Mouse (Mus musculus) neural tube, embryonic 11.5 days (tissue): ENCODE measurements at regions not wholly inside any gene's neighbourhood (a gene's known extent, or its start where the extent isn't known, plus 50 kb on each side); places are given as distances from the start of the nearest gene placed in this dataset.

Experiments used
- ATAC-seq: fragments of 200-750 bp; cut with Nextera tagmentation; 2 replicates; pipeline ENCODE4 v1.8.0; 2017; ENCODE audit warnings: moderate number of reproducible peaks, mild to moderate bottlenecking, moderate TSS enrichment, moderate library complexity; ENCODE audit not compliant: insufficient read depth, low FRiP score, low TSS enrichment
- DNase-seq: peaks from one replicate; pipeline ENCODE4 v3.0.0-alpha.2; 2015; ENCODE audit warnings: low spot score
- H3K27ac ChIP-seq: fragments of 300-500 bp; sonication (generic); 2 replicates; pipeline ENCODE4 v1.5.1; 2014; ENCODE audit warnings: low read depth, mild to moderate bottlenecking, low read length
- H3K27me3 ChIP-seq: fragments of 300-500 bp; sonication (generic); 2 replicates; pipeline ENCODE4 v1.6.1; 2014; ENCODE audit warnings: mild to moderate bottlenecking, low read length, mixed read lengths; ENCODE audit not compliant: control insufficient read depth, insufficient read depth
- H3K36me3 ChIP-seq: fragments of 300-500 bp; sonication (generic); 2 replicates; pipeline ENCODE4 v1.6.1; 2014; ENCODE audit warnings: mild to moderate bottlenecking, low read length, moderate library complexity, mixed read lengths; ENCODE audit not compliant: control insufficient read depth, insufficient read depth
- H3K4me1 ChIP-seq: fragments of 300-500 bp; sonication (generic); 2 replicates; pipeline ENCODE4 v1.6.1; 2014; ENCODE audit warnings: low read length, mixed read lengths; ENCODE audit not compliant: control insufficient read depth, insufficient read depth
- H3K4me2 ChIP-seq: fragments of 300-500 bp; sonication (generic); 2 replicates; pipeline ENCODE4 v1.6.1; 2014; ENCODE audit warnings: low read depth, mild to moderate bottlenecking, moderate library complexity
- H3K4me3 ChIP-seq: fragments of 300-500 bp; sonication (generic); 2 replicates; pipeline ENCODE4 v1.5.1; 2014; ENCODE audit warnings: low read depth, low read length
- H3K9ac ChIP-seq: fragments of 300-500 bp; sonication (generic); 2 replicates; pipeline ENCODE4 v1.6.1; 2014; ENCODE audit warnings: mild to moderate bottlenecking, low read length
- H3K9me3 ChIP-seq: fragments of 300-500 bp; sonication (generic); 2 replicates; pipeline ENCODE4 v1.6.1; 2016; ENCODE audit warnings: low read length; ENCODE audit not compliant: control insufficient read depth
- WGBS: fragments of 180-500 bp; shearing (Covaris S2); extraction: QIAGEN DNeasy Blood & Tissue Kit; methylation state at CpG from one replicate; pipeline ENCODE4 v1.1.7; 2014; 5-methylcytosine and 5-hydroxymethylcytosine counted together

- Histone ChIP-seq H3K9ac (no peak overlapping the region), H3K4me2 (no peak overlapping the region), H3K27ac (no peak overlapping the region), H3K9me3 (no peaks in the 10 kb centered on the region), H3K4me3 (no peak overlapping the region), H3K36me3 (no peaks in the 10 kb centered on the region), H3K4me1 (no peaks in the 10 kb centered on the region), H3K27me3 (no peaks in the 10 kb centered on the region)
- ATAC-seq (peak; percentile 20; the same call in 1 of the 2 replicates), DNase-seq (no peak)
- 64% methylated on average over 1 of the region's 1 CpGs for WGBS
Measured at GRCm38 (mm10) chr5:90052516-90052915, 169.4 kb upstream of the Adamts3 start.

GRCm38 (mm10) chr5:90049856-90050255 lies 166.7 kb upstream of the Adamts3 start:
- H3K4me2 ChIP-seq: no peak overlapping the region
- no peaks in the 10 kb centered on the region for H3K27me3 ChIP-seq
- H3K4me1 ChIP-seq: no peaks in the 10 kb centered on the region
- H3K9ac ChIP-seq: no peak overlapping the region
- no peak overlapping the region for H3K27ac ChIP-seq
- no peak overlapping the region for H3K4me3 ChIP-seq
- ATAC-seq (no peak), DNase-seq (no peak)
- H3K9me3 ChIP-seq: no peaks in the 10 kb centered on the region
- WGBS: 94% methylated on average over 3 of the region's 3 CpGs
- no peaks in the 10 kb centered on the region for H3K36me3 ChIP-seq

GRCm38 (mm10) chr5:90042781-90043180 lies 159.6 kb upstream of the Adamts3 start:
- Histone ChIP-seq H3K27ac (no peak overlapping the region), H3K4me3 (no peak overlapping the region), H3K9me3 (no peaks in the 10 kb centered on the region), H3K36me3 (no peaks in the 10 kb centered on the region), H3K27me3 (no peaks in the 10 kb centered on the region), H3K4me1 (no peaks in the 10 kb centered on the region), H3K4me2 (no peak overlapping the region), H3K9ac (no peak overlapping the region)
- 90% methylated on average over 4 of the region's 4 CpGs for WGBS
- ATAC-seq: no peak
- DNase-seq: no peak

- no peak overlapping the region for H3K9ac ChIP-seq
- H3K4me1 ChIP-seq: no peaks in the 10 kb centered on the region
- DNase-seq (no peak), ATAC-seq (peak; percentile 65)
- H3K27me3 ChIP-seq: no peaks in the 10 kb centered on the region
- WGBS: 27% methylated on average over 5 of the region's 5 CpGs
- H3K4me3 ChIP-seq: no peak overlapping the region
- H3K27ac ChIP-seq: no peak overlapping the region
- no peaks in the 10 kb centered on the region for H3K9me3 ChIP-seq
- H3K4me2 ChIP-seq: no peak overlapping the region
- no peaks in the 10 kb centered on the region for H3K36me3 ChIP-seq
Measured at GRCm38 (mm10) chr5:90033103-90033502, 150.0 kb upstream of the Adamts3 start.

GRCm38 (mm10) chr5:90030737-90031136 lies 147.6 kb upstream of the Adamts3 start:
- H3K4me2 ChIP-seq: no peak overlapping the region
- no peaks in the 10 kb centered on the region for H3K36me3 ChIP-seq
- H3K27me3 ChIP-seq: no peaks in the 10 kb centered on the region
- WGBS: 83% methylated on average over 2 of the region's 2 CpGs
- ATAC-seq: no peak
- H3K4me3 ChIP-seq: no peak overlapping the region
- DNase-seq: no peak
- no peak overlapping the region for H3K27ac ChIP-seq
- no peak overlapping the region for H3K9ac ChIP-seq
- no peaks in the 10 kb centered on the region for H3K4me1 ChIP-seq
- no peaks in the 10 kb centered on the region for H3K9me3 ChIP-seq

- Histone ChIP-seq H3K4me2 (no peak overlapping the region), H3K4me1 (no peaks in the 10 kb centered on the region), H3K27me3 (no peaks in the 10 kb centered on the region), H3K36me3 (no peaks in the 10 kb centered on the region), H3K27ac (no peak overlapping the region), H3K9ac (no peak overlapping the region), H3K4me3 (no peak overlapping the region), H3K9me3 (no peaks in the 10 kb centered on the region)
- ATAC-seq (no peak), DNase-seq (no peak)
- WGBS: 48% methylated on average over 6 of the region's 6 CpGs
Measured at GRCm38 (mm10) chr5:90029751-90030150, 146.6 kb upstream of the Adamts3 start.

GRCm38 (mm10) chr5:90026835-90027753 lies 144.0 kb upstream of the Adamts3 start:
- WGBS: 66% methylated on average over 17 of the region's 17 CpGs
- Histone ChIP-seq H3K36me3 (no peaks in the 10 kb centered on the region), H3K4me2 (no peak overlapping the region), H3K27me3 (no peaks in the 10 kb centered on the region), H3K9ac (no peak overlapping the region), H3K9me3 (no peaks in the 10 kb centered on the region), H3K27ac (no peak overlapping the region), H3K4me1 (no peaks in the 10 kb centered on the region), H3K4me3 (no peak overlapping the region)
- DNase-seq (peak; percentile 25), ATAC-seq (no peak)

- DNase-seq: no peak
- no peaks in the 10 kb centered on the region for H3K4me1 ChIP-seq
- WGBS: 83% methylated on average over 1 of the region's 1 CpGs
- no peak overlapping the region for H3K9ac ChIP-seq
- H3K4me2 ChIP-seq: no peak overlapping the region
- H3K9me3 ChIP-seq: no peaks in the 10 kb centered on the region
- H3K4me3 ChIP-seq: no peak overlapping the region
- H3K27me3 ChIP-seq: no peaks in the 10 kb centered on the region
- H3K27ac ChIP-seq: no peak overlapping the region
- no peak for ATAC-seq
- H3K36me3 ChIP-seq: no peaks in the 10 kb centered on the region
Measured at GRCm38 (mm10) chr5:90021447-90021846, 138.3 kb upstream of the Adamts3 start.

GRCm38 (mm10) chr5:90000758-90001157 lies 117.6 kb upstream of the Adamts3 start:
- 87% methylated on average over 6 of the region's 6 CpGs for WGBS
- H3K27me3 ChIP-seq: no peaks in the 10 kb centered on the region
- no peak overlapping the region for H3K9ac ChIP-seq
- DNase-seq (no peak), ATAC-seq (no peak)
- no peak overlapping the region for H3K27ac ChIP-seq
- H3K4me2 ChIP-seq: no peak overlapping the region
- H3K4me1 ChIP-seq: no peaks in the 10 kb centered on the region
- H3K4me3 ChIP-seq: no peak overlapping the region
- H3K9me3 ChIP-seq: no peaks in the 10 kb centered on the region
- H3K36me3 ChIP-seq: no peaks in the 10 kb centered on the region
